Mouse (Mus musculus): ENCODE measurements around the gene Gm1043. TPM values are rescaled to one million over a fixed set of nuclear protein-coding genes. Genes with fewer than 3 reads are reported as not detected.

Gm1043 gene
- polyA plus RNA-seq, 1 experiment, result not detected

DNA sequence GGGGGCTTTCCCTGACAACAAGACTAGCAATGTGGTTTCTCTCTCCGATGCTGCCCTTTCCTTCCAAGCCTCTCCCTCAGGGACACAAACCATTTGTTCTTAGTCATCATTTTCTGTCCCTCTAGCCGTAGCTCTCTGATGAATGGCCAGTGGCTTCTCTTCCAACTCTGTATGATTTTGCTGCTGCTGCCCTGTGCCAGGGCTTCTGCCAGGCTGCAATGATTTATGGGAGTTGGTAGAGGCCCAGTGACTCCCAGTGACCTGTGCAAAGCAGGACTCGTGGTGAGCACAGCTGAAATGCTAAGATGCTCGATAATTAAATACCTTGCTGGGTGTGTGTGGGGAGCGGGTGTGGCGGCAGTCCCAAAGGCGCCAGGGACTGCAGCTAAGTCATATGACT lies 130.1 kb downstream of the Gm1043 start:
- Histone ChIP-seq H3K27me3 (ENCODE audit: control insufficient read depth, insufficient read depth, low read length, poor library complexity, severe bottlenecking) (no peaks in the 10 kb centered on the region), H3K9ac (ENCODE audit: low read depth, poor library complexity, severe bottlenecking) (no peak overlapping the region), H3K36me3 (ENCODE audit: control insufficient read depth, insufficient read depth, low read length, poor library complexity, severe bottlenecking) (no peaks in the 10 kb centered on the region), H3K4me1 (ENCODE audit: control insufficient read depth, insufficient read depth, low read length) (no peaks in the 10 kb centered on the region), H3K9me3 (replicated peaks; ENCODE audit: control insufficient read depth, insufficient read depth, low read length, poor library complexity, severe bottlenecking) (no peaks in the 10 kb centered on the region; the same call in 1 of the 2 replicates), H3K27ac (ENCODE audit: insufficient read depth, low read length) (no peak overlapping the region), H3K4me3 (ENCODE audit: low read depth, low read length) (no peak overlapping the region)
- TF ChIP-seq POLR2A (IDR thresholded peaks at IDR 0.05; ENCODE audit: insufficient read depth, low read length) (no peak), CTCF (IDR thresholded peaks at IDR 0.05; ENCODE audit: low read depth, low read length) (no peak), EP300 (IDR thresholded peaks at IDR 0.05; ENCODE audit: insufficient read depth, low read depth, low read length) (no peak)

DNA sequence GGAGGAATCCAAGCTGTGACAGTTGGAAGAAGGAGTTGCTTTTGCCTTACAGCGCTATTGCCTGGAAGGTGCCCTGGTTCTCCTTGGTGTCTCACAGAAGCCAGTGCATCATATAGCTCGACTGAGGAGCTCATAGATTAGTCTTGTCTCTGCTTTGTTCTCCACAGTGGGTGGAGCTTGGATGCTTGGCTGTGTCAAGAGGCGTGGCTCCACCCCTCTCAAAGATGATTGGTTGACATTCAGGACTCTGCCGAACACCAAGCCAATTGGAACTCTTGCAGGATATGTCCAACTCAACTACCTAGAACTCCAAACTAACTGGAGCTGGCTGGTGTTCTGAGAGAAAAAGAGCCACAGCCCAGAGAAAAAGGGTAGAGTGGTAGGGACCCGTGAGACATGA lies 134.4 kb downstream of the Gm1043 start:
- no peak overlapping the region for H3K9ac ChIP-seq (ENCODE audit: low read depth, poor library complexity, severe bottlenecking)
- no peaks in the 10 kb centered on the region for H3K36me3 ChIP-seq (ENCODE audit: control insufficient read depth, insufficient read depth, low read length, poor library complexity, severe bottlenecking)
- TF ChIP-seq POLR2A (IDR thresholded peaks at IDR 0.05; ENCODE audit: insufficient read depth, low read length) (no peak), EP300 (IDR thresholded peaks at IDR 0.05; ENCODE audit: insufficient read depth, low read depth, low read length) (no peak), CTCF (IDR thresholded peaks at IDR 0.05; ENCODE audit: low read depth, low read length) (no peak)
- no peak overlapping the region for H3K27ac ChIP-seq (ENCODE audit: insufficient read depth, low read length)
- no peaks in the 10 kb centered on the region; the same call in 1 of the 2 replicates for H3K9me3 ChIP-seq (replicated peaks; ENCODE audit: control insufficient read depth, insufficient read depth, low read length, poor library complexity, severe bottlenecking)
- H3K27me3 ChIP-seq (ENCODE audit: control insufficient read depth, insufficient read depth, low read length, poor library complexity, severe bottlenecking), result no peaks in the 10 kb centered on the region
- H3K4me1 ChIP-seq (ENCODE audit: control insufficient read depth, insufficient read depth, low read length), result no peaks in the 10 kb centered on the region
- H3K4me3 ChIP-seq (ENCODE audit: low read depth, low read length), result no peak overlapping the region

DNA sequence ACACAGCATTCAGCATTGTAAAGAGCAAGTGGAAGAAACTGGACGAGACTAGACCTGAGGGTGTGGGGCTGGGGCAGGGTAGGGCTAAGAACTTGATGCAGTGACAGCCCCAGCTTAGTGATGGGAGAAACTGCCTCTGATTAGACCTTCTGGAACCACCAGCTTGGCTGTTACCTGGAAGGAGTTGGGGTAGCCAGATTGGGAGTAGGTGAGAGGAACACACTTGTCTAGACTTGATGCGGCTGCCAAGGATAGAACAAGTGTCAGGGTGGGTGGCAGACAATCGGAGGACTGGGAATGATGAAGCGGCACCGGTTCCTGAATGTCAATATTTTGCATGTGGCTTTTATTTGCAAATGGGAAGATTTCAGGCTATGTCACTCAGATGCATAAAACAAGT lies 135.4 kb downstream of the Gm1043 start:
- Histone ChIP-seq H3K36me3 (ENCODE audit: control insufficient read depth, insufficient read depth, low read length, poor library complexity, severe bottlenecking) (no peaks in the 10 kb centered on the region), H3K9ac (ENCODE audit: low read depth, poor library complexity, severe bottlenecking) (no peak overlapping the region), H3K4me3 (ENCODE audit: low read depth, low read length) (no peak overlapping the region), H3K9me3 (replicated peaks; ENCODE audit: control insufficient read depth, insufficient read depth, low read length, poor library complexity, severe bottlenecking) (no peaks in the 10 kb centered on the region), H3K4me1 (ENCODE audit: control insufficient read depth, insufficient read depth, low read length) (no peaks in the 10 kb centered on the region), H3K27me3 (ENCODE audit: control insufficient read depth, insufficient read depth, low read length, poor library complexity, severe bottlenecking) (no peaks in the 10 kb centered on the region), H3K27ac (ENCODE audit: insufficient read depth, low read length) (no peak overlapping the region)
- TF ChIP-seq EP300 (IDR thresholded peaks at IDR 0.05; ENCODE audit: insufficient read depth, low read depth, low read length) (no peak), POLR2A (IDR thresholded peaks at IDR 0.05; ENCODE audit: insufficient read depth, low read length) (no peak), CTCF (IDR thresholded peaks at IDR 0.05; ENCODE audit: low read depth, low read length) (no peak)

DNA sequence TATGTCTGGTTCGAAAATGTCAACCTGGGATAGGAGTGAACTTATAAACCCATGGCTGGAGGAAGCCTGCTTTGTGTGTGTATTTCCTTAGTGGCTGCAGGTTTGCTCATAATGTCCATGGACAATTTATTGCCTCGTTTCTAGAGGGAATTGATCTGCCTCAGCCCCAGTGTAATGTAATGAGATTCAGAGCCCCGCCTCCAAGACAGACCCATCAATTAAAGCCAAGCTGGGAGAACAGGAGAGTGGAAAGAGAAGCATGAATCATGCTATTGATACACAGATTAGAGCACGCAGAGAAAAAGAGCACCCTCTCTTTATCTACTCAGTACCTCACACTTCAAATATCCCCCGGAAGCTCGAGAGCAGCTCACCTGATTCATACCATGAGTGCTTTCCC lies 136.4 kb downstream of the Gm1043 start:
- no peak for TF ChIP-seq EP300 (IDR thresholded peaks at IDR 0.05; ENCODE audit: insufficient read depth, low read depth, low read length)
- no peak for TF ChIP-seq CTCF (IDR thresholded peaks at IDR 0.05; ENCODE audit: low read depth, low read length)
- TF ChIP-seq POLR2A (IDR thresholded peaks at IDR 0.05; ENCODE audit: insufficient read depth, low read length), result no peak
- Histone ChIP-seq H3K9me3 (replicated peaks; ENCODE audit: control insufficient read depth, insufficient read depth, low read length, poor library complexity, severe bottlenecking) (no peaks in the 10 kb centered on the region), H3K27ac (ENCODE audit: insufficient read depth, low read length) (no peak overlapping the region), H3K4me1 (ENCODE audit: control insufficient read depth, insufficient read depth, low read length) (no peaks in the 10 kb centered on the region), H3K4me3 (ENCODE audit: low read depth, low read length) (no peak overlapping the region), H3K27me3 (ENCODE audit: control insufficient read depth, insufficient read depth, low read length, poor library complexity, severe bottlenecking) (no peaks in the 10 kb centered on the region), H3K9ac (ENCODE audit: low read depth, poor library complexity, severe bottlenecking) (no peak overlapping the region), H3K36me3 (ENCODE audit: control insufficient read depth, insufficient read depth, low read length, poor library complexity, severe bottlenecking) (no peaks in the 10 kb centered on the region)

DNA sequence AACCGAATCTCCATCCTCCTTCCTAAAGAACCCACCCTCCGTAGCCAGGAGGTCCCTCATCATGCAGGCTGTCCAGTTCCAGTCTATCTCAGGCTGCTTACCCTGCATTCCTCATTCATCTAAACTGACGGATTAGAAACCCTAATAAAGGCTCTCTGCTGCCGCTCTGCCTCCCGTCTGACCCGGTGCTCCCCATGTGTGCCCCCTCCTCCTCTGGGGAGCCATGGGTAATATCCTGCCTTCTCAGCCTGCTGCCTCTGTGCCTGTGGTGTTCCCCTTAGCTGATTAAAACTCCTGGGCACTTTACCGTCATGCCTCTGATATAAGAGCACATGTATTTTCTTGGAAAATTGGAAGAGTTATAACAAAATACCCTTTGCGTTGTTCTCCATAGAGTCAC lies 137.1 kb downstream of the Gm1043 start:
- no peaks in the 10 kb centered on the region for H3K36me3 ChIP-seq (ENCODE audit: control insufficient read depth, insufficient read depth, low read length, poor library complexity, severe bottlenecking)
- H3K9me3 ChIP-seq (replicated peaks; ENCODE audit: control insufficient read depth, insufficient read depth, low read length, poor library complexity, severe bottlenecking), result no peaks in the 10 kb centered on the region
- H3K27me3 ChIP-seq (ENCODE audit: control insufficient read depth, insufficient read depth, low read length, poor library complexity, severe bottlenecking), result no peaks in the 10 kb centered on the region
- H3K9ac ChIP-seq (ENCODE audit: low read depth, poor library complexity, severe bottlenecking), result no peak overlapping the region
- TF ChIP-seq POLR2A (IDR thresholded peaks at IDR 0.05; ENCODE audit: insufficient read depth, low read length), result no peak
- TF ChIP-seq EP300 (IDR thresholded peaks at IDR 0.05; ENCODE audit: insufficient read depth, low read depth, low read length), result no peak
- no peak for TF ChIP-seq CTCF (IDR thresholded peaks at IDR 0.05; ENCODE audit: low read depth, low read length)
- H3K27ac ChIP-seq (ENCODE audit: insufficient read depth, low read length), result no peak overlapping the region
- H3K4me1 ChIP-seq (ENCODE audit: control insufficient read depth, insufficient read depth, low read length), result no peaks in the 10 kb centered on the region
- H3K4me3 ChIP-seq (ENCODE audit: low read depth, low read length), result no peak overlapping the region

DNA sequence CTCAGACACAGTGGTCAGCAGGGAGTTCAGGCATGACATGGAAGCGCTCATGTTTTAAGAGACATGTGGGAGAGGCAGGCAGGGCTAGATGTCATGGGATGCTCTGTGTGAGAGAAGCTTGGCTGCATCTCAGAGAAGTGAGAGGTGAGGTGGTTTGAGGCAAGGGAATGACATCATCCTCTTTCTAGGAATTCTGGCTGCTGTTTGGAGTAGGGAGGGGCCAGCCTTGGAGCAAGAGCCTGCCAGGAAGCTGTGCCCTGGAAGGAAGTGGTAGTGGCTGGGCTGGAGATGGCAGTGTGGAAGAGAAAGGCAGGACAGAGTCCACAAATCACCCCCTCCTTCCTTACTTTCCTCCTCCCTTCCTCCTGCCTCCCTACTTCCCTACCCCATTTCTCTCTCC lies 140.5 kb downstream of the Gm1043 start:
- H3K27me3 ChIP-seq (ENCODE audit: control insufficient read depth, insufficient read depth, low read length, poor library complexity, severe bottlenecking), result no peaks in the 10 kb centered on the region

More for the DNA sequence above, 140.5 kb downstream of the Gm1043 start:
- Histone ChIP-seq H3K4me3 (ENCODE audit: low read depth, low read length) (no peak overlapping the region), H3K9ac (ENCODE audit: low read depth, poor library complexity, severe bottlenecking) (no peak overlapping the region), H3K27ac (ENCODE audit: insufficient read depth, low read length) (no peak overlapping the region), H3K36me3 (ENCODE audit: control insufficient read depth, insufficient read depth, low read length, poor library complexity, severe bottlenecking) (no peaks in the 10 kb centered on the region), H3K4me1 (ENCODE audit: control insufficient read depth, insufficient read depth, low read length) (no peaks in the 10 kb centered on the region), H3K9me3 (replicated peaks; ENCODE audit: control insufficient read depth, insufficient read depth, low read length, poor library complexity, severe bottlenecking) (no peaks in the 10 kb centered on the region)
- TF ChIP-seq POLR2A (IDR thresholded peaks at IDR 0.05; ENCODE audit: insufficient read depth, low read length) (no peak), CTCF (IDR thresholded peaks at IDR 0.05; ENCODE audit: low read depth, low read length) (no peak), EP300 (IDR thresholded peaks at IDR 0.05; ENCODE audit: insufficient read depth, low read depth, low read length) (no peak)
